Mouse (Mus musculus) 416B (cell line): Measurements from ENCODE around the gene Msx2.

ENCODE experiments used
- DNase-seq: peaks from one replicate; pipeline ENCODE4 v3.0.0; 2011; ENCODE audit warnings: low read depth

Gene Msx2

DNA sequence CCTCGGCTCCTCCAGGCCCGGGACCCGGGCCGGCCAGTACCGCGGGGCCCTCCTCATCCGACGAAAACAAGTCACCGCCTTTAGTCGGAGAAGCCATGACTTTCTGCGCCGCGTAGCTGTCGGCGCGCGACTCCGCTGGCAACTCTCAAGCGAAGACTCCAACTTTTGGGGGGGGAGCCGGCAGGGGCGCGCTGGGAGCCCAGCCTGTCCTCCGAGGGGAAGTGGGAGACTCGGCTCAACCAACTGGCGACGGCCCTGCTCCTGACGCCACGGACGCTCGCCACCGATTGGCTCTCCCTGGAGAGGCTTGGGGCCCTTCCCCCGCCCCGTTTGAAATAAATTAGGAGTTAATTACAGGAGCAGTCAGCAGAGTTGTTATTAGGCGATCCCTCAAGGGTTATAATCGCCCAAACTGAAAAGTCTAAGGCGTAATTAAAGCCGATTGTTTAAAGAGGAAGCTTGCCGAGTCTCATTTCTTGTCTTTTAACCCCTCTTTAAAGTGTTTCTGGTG, at the start of gene Msx2:
Msx2 (minus strand) TSS at position 461 of the 511 bp plus-strand sequence.
- no peak for DNase-seq

DNA sequence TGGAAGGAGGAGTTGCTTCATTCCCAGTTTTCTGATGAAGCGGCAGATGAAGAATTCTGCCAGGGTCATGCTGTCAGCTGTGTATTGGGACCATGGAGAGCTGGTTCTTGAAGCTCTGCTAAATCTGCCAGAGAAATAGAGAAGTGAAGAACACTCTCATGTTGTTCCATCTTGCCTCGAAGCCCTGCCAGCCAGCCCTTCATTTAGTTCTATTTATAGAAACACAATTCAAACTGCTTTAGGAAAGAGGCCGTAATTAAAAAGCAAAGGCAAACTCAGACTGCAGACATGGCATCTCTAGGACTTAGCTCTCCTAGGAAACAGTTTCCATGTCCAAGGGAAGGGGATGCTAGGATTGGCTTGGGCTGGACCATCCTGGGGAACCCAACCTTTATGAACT, 48.6 kb upstream of the Msx2 start:
- DNase-seq: no peak

DNA sequence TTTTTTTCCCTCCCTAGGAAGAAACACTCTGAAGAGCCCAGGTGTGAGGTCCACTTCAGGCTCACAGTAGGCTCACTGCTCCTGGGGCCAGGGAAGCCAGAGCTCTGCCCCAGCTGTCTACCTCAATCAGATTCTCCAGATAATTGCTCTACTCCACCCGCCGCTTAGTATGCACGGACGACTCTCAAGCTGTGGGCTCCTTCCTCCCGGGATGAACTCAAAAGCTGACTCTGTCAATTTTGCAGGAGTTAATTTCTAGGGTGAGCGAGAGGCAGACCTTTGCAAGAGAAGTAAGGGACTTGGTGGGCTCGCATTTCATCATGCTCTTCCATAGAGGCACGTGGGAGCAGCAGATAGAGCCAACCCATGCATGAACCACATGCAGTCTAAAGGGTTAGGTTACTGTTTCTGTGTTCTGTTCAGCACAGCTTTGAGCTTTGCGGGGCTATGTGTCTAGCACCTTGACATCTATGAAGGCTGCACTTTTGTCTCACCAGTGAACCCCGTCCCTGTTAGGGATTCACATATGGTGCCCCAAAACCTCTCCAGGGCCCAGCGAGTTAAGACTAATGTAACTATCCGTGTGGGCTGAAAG, 47.6 kb upstream of the Msx2 start:
- no peak for DNase-seq

DNA sequence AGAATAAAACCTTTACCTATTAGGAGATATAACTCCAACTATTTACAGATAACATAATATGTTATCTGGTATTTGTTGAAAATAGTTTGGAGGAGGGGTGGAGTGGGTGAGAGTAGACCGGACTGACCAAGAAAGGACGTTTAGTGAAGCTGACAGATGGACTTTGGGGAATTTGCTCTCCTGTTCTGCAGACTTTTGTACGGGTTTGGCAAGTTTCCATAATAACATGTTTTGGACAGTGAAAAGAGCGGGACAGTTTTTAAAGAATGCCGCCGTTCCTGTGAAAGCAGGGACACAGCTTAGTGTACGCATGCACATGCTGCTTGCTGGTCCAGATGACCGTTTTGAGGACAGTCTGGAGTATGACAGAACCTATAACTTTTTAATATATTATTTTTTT, 46.9 kb upstream of the Msx2 start:
- no peak for DNase-seq

DNA sequence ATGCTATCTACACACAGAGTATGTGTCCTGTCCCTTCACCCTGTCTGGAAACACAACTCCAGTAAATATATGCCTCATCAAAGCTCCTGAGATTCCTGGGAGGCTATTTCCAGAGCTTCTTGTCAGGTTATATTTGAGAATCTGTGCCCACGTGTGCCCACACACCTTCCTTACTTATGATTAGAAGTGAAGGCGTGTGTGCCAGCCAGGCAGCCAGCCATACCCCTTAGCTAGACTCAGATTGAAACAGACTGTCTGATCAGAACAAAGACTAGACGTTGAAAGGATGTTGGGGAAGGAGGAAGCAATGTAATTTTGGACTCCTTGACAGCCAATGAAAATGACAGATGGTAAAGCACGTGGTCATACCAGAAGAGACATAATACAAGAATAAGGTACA, 45.4 kb upstream of the Msx2 start:
- no peak for DNase-seq

DNA sequence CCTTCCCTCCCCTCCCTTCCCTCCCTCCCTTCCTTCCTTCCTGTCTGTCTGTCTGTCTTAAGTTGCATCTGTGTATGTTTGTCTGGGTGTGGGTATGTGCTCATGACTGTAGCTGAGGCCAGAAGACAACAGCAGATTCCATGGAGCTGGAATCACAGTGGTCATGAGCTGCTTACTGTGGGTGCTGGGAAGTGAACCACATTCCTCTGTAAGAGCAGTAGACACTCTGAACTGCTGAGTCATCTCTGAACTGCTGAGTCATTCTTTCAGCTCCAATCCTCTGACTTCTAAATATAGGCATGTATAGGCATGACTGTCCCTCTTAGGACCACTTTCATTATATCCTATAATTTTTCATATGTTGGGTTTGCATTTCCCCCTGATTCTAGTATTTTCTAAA, 41.7 kb upstream of the Msx2 start:
- peak; percentile 71 for DNase-seq

DNA sequence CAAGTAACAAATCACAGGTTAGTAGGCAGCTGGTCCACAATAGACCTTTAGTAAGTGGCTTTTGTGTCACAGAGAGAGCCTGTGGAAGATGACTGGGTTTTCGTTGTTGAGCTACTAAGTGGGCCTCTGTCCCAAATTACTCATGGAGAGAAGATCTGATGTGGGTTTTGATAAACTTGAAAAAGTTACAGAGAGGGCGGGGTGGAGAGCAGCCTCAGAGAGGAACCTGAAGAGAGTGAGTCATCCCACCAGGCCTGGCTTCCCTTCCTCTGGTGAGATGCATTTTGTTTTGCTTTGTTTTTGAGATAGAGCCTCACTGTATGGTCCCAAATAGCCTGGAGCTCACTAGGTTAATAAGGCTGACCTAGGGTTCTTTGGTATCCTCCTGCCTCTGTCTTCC, 38.5 kb upstream of the Msx2 start:
- DNase-seq: peak; percentile 88

DNA sequence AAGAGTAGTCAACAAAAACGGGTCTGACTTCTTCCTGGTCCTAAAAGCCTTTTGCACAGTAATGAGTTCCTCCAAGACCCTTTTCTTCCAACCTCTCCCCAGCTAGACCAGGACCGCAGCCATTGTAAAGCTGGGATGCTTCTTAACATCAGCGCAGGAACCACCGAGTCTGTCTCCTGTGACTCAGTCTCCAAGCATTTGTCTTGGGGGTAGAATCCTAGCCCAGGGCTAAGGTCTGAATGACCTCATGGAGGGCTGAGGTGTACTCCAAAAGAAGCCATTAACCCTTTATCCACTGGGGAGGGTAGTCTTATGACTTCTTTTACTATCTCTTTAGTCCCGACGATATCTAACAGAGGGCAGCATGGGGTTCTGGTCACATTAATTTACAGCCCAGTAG, 29.5 kb upstream of the Msx2 start:
- no peak for DNase-seq

DNA sequence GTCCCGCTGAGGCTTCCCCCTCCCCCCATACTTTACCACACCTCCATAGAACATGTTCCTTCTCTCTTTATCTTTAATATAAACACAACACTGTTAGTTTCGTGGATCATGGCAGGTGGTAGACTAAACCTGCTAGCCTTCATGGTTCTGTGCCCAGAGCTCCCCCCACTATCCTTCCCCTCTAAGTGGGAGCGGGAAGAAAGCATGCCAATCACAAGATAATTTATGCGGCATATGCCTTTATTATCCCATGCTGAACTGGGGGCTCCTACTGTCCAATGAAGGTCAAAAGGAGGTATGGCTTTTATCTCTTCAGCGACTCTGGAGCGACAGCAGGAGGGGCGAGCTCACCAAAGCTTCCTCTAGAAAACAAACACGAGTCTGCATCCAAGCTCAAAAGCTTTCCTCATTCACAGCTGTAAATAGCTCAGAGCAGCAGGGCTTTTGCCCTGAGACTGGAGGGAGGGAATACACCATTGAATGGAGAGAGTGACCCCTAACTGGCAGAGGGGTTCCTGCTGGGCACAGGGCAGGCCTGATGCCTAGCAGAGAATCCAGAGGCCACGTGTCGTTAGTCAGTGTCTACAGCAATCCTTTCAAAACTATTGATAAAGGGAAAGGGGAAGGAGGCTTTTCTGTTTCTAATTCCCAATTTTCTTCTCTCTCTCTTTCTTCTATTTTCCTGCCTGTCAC, 28.8 kb upstream of the Msx2 start:
- DNase-seq: no peak

DNA sequence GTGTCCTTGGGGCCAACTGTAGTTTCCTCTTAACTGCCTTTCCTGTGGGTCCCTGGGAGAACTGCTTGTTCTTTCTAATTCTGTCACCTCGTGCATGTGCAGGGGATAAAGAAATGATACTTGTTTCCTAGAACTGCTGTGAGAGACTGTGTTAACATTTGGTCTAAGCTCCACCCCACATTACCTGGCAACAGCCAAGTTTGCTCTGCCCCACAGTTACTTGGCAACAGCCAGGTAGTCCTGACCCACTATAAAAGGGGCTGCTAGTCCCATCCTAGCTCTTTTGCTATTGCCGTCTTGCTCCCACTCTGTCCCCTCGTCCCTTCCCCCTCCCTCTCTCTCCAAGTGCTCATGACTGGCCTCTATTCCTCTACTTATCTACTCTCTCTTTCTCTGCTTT, 28.2 kb upstream of the Msx2 start:
- no peak for DNase-seq

DNA sequence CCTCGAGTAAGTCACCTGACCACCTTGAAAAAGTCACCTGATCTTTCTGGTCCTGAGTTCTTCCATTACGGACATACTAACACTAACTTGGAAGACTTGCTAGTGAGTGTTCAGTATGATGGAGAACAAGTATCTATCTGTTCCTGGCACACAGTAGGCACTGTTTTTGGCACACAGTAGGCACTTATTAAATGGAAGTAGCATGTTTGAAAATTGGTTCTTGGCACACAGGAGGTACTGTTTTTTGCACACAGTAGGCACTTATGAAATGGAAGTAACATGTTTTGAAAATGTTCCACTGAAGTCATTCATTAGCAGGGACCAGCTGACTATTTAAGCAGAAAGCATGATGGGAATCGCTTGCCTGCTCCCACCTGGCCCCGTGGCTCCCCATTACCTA, 13.6 kb upstream of the Msx2 start:
- DNase-seq: no peak

DNA sequence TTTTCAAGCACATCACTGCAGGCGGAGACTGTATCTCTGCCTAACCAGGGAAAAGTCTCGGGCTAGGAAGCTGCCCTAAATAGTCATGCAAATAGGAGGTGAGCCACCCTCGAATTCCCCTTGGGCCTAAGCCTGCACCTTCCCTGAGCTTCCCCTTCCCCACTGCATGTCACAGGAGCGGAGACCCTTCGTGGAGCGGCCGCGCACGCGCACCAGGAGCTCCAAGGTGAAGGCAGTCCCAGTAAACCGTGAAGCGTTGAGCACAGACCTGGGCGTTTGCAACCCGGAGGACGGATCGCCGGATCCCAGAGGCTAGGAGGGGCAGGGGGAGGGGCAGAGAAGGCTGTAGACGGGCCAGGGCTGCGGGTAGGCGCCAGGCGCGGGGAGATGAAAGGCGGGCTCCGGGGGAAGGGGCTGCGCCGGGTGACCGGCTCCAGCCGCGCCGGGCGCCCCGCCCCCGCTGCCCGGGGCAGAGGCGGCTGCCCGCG, 2.9 kb upstream of the Msx2 start:
- DNase-seq: no peak

DNA sequence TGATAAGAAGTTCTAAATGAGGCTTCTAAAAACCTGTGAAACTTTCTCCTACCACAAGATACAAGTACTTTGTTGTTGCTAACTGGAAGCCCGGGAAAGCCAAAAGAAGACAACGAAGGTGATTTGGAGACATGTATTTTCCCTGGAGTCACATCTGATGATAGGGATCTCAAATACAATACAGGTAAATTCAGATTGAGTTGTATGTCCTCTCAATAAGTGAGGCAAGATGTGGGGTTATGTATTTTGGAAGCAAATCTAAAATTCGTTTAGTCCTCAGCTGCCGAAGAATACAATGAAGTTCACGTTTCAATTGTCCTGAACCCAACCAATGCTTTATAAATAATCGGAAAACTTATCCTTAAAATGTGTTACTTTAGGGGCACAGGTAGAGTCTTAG, 1.6 kb upstream of the Msx2 start:
- no peak for DNase-seq

DNA sequence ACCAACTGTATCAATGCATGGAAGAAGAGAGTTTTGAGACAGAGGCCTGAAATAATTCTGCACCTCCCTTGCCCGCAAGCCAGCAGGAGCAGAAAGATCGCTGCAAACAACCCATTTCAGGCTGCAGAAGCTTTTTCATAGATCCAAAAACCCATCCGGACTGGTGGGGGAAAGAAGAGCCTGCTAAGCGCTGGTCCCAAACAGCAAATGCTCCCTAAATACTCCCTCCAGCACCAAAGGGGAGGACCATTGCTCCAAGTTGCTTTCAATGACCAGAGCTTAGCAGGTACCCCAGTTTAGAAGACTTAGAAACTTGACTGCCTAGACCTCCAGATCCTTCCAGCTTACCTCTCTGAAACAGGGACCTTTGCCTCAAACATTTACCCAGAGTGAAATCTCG, 1.1 kb upstream of the Msx2 start:
- DNase-seq: no peak

DNA sequence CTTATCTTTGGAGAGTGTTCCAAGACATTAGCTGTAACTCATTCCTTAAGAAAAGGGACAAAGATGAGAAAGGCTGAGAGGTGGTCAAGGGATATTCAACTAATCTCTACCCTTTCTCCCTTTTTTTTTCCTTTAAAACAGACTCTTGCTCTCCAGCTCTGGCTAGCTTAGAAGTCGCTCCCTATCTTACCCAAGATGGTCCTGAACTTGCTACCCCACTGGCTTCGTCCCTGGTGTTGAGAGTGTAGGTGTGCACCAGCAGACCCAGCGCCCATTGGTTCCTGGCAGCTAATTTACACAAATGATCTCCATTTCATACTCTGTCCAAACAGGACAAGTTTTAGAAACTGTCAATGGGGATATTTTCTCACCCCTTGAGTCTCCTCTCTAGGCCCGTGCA, 417 bp upstream of the Msx2 start:
- DNase-seq: no peak

DNA sequence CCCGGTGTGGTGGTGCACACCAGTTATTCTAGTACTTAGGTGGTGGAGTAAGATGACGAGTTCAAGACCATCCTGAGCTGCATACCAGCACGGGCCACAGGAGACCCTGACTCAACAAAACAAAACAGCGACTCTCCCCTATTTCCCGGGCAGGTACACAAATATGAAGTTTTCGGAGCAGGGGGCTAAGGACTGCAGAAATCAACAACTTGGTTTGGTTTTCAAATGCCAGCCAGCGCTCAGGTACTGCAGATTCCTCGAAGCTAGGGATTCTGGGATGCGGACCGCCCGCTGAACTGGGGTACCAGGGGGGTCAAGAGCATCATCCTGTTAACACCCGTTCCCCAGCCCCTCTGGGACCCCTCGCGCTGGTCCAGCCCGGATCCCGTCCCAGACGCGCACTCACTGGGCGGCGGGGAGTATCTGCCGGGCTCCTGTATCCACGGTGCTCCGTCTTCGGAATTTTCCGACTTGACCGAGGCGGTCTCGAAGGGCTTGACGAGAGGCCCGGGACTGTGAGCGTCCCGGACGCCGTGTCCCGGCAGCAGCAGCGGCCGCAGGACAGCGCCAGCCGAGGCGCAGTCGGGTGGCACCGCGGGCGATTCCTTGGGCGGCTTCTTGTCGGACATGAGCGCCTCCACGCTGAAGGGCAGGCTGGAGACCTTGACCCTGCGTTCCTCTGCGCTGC, 804 bp downstream of the Msx2 start:
- DNase-seq: no peak

DNA sequence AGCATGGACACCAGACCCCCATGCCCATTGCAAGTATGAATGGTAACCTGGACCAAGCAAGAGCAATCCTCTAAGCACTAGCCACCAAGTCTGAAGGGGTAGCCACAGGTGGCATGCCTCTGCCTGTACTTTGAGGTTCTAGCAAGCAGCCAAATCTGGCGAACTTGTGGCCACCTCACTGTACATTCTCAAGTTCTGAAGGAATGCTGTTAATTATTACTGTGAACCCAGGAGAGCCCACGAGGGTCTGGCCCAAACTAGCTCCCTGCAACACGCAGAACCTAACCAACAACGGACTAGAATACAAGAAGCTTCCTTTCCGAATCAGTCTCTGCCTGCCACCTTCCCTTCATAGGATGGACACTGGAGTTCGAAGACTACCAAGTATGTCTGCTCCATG, 1.5 kb downstream of the Msx2 start:
- no peak for DNase-seq

DNA sequence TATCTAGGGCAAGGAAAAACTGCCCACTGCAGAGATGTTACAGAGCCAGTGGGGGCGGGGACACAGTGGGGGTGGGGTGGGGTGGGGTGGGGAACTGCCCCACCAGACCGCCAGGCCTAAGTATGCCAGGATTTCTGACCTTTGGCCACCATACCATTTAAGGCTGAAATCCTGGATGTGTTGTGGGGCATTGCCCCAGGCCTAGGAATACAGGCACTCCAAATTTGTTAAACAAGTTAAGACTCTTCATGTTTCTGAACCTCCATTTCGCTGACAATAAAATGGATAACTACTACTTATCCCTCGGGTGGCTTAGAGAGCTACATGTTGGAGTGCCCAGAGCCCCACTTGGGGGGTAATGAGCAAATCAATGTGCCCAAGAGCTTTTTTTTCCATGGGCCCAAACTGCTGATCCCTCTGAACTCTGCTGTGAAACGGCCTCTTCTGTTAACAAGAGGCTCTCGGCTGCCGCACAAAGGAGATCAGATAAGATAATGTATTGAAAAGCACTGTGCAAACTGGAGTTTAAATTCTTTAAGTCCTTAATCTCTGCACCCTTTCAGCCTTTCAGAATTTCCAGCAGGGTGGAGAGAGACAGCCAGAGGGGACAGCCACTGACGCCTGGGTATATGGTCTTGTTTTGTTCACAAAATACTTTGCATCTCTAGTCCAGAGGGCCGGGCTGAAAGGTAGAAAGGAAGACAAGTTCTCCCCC, 2.3 kb downstream of the Msx2 start:
- no peak for DNase-seq

DNA sequence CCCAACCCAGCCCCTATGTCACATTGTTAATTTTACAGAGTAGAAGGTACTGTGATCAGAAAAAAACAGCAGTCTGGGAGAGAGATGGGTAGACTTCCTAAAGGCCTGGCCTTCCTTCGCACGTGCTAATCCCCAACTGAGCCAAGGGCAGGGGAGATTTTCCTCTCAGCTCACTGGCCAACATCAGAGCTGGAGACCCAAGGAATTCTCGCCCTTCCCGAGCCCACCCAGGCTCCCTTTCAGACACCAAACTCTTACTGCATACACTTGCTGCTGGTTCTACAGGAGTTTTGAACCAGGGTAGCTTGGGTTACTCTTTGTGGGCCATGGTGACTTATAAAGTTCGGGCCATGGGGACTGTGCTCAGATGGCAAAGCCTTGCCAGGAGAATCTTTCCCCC, 3.1 kb downstream of the Msx2 start:
- no peak for DNase-seq

DNA sequence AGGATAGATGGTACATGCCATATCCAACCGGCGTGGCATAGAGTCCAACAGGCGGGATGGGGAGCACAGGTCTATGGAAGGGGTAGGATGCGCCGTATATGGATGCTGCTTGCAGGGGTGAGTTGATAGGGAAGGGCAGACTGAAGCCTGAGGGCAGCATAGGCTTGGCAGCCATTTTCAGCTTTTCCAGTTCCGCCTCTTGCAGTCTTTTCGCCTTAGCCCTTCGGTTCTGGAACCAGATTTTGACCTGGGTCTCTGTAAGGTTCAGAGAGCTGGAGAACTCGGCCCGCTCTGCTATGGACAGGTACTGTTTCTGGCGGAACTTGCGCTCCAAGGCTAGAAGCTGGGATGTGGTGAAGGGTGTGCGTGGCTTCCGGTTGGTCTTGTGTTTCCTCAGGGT, 4.7 kb downstream of the Msx2 start:
- DNase-seq: no peak

DNA sequence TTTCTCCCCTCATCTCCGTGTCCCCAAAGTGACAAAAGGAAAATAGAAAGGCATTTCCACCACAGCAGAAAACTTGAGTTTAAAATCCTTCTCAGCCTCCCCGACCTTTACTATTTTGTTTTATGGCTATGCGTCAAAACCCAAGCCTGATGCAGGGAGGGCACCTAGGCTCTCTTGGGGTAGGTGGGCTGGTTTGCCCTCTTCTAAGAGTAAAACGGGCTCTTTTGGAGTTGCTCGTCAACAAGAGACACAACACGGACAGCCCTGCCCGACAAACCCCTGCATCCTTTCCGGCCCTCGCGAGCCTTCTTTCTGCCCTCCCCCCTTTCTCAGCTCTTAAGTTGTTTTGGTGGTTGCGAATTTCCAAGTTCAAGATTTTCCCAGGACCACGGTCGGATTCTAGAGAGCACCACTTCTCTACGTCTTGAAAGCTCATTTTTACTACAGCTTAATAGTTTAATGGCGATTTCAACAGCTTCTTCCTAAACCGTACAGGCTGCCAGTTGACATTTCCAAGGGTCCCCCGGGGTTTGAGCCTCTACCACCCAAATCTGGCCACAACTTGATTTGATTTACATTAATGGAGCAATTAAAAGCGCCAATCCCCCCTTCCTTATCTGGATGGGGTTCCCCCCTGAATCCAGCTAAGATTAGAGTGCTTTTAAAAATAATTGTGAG, 6.5 kb downstream of the Msx2 start:
- DNase-seq: no peak

DNA sequence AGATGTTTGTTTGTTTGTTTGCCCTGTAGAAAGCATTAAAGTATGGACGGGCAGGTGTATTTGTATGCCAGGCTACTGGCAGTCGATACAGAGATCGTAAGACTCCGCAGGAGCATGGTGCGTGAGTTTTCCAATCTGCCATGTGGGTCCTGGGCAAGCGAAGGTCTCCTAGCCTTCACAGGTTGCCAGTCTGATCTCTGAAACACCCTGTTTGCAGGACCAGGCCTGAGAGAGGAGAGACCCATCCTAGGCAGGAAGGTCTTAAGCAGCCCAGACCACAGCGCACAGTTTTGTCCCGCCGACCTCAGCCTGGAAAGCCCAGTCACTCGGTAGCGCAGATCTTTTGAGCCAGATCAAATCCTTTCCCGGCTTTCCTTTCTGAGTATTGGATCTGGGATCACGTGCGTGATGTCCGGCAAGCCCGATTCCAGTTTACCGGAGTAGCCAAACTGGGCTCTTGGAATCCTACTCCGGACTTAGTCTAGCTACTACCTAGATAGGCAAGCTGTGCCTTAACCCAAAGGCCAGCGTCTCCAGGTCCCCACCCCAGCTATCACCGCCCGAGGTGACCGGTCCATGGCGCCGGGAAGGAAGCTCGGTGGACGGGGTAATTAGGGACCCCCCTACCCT, 7.6 kb downstream of the Msx2 start:
- no peak for DNase-seq
